Mouse (Mus musculus): ENCODE measurements around the gene Fabp3.

Gene Fabp3

DNA sequence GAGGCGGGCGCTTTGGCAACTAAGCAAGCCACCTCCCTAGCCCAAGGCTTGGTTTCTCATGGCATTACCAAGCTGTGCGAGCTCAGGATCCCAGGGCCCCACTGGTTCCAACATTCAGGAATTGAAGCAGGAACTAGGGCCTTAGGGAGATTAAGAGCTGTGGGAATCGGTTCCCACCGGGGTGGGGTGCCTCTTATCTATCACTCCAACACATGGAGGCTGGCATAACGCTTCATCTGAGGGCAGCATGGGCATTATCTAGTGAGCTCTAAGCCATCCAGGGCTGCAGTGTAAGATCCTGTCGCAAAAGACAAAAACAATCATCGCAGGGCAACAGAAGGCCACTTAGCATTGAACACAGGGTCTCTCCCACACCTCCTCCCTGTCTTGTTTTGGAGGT is 13.9 kb upstream of the Fabp3 start:
- no peak for DNase-seq (ENCODE audit: extremely low read depth, low read depth)

DNA sequence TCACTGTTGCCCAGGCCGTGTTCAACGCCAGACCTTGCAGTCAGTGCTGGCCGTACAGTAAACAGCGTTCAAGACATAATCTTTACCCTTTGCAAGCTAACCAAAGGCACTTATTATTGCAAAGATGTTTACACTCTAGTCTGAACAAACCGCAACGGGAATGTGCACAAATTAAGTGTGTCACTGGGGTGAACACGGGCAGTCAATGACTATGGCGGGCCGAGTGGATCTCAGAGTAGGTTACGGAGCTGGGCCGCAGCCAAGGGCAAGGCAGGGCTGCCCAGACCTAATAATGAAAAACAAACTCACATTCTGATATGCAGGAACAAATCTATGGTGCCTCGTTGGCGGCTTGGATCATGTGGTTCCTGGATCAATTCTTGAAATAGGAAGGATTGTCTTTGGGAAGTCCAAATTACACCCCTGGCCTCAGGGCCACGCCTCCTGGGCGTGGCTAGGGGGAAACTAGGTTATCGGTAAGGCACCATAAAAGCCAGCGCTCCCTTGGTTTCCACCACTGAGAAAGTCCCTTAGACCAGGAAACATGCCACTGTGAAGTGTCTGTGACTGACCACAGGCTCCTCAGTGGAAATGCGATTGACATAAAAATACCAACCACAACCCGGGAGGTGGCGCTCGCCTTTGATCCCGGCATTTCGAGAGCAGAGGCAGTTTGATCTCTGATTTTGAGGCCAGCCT is 13.2 kb upstream of the Fabp3 start:
- DNase-seq (ENCODE audit: extremely low read depth, low read depth): peak; percentile 65

DNA sequence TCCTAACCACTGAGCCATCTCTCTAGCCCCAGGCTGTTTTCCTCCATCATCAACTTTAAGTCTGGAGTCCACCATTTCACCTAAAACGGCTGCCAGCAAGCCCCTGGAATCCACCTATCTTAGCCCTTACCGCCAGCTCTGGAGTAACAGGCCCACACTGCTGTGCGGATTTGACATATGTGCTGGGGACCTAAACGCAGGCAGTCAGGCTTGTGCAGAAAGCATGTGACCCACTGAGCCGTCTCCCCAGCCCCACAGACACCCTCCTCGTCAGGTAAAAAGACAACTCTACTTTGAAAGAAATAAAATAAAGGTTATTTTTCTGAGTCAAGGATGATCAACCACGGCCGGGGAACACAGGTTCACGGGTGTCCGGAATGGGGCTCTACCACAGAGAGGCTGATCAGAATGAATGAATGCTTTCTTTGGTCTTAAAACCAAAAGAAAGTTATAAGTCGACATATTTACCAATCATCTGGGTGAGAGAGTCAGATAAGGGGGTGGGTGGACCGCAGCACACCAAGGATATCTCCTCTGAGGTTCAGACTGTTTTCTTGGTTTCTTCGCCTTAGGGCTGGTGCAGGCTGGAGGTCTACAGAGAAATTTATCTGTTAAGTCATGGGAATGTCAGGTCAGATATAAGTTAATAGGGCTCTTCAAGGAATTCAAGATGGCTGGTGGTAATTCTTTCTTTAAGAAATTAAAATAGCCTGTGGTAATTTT is 12.0 kb upstream of the Fabp3 start:
- DNase-seq (ENCODE audit: extremely low read depth, low read depth): peak; percentile 68

DNA sequence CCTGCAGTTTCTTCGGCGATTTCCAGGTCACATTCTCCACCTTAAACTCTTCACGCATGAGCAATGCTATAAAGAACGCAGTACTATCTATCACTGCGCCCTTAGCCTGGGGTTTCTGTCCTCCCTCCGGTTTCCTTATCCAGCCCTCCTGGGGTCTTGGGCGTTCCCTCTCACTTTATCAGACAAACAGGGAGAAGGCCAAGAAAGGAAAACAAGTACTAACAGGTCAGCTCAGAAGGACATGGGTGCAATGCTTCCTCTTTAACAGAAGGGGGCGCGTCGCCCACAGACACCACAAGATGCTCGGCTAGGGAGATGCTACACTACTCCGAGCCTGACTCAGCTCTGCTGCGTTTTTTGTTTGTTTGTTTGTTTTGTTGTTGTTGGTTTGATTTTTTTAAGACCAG is 11.3 kb upstream of the Fabp3 start:
- DNase-seq (ENCODE audit: extremely low read depth, low read depth): peak; percentile 91

DNA sequence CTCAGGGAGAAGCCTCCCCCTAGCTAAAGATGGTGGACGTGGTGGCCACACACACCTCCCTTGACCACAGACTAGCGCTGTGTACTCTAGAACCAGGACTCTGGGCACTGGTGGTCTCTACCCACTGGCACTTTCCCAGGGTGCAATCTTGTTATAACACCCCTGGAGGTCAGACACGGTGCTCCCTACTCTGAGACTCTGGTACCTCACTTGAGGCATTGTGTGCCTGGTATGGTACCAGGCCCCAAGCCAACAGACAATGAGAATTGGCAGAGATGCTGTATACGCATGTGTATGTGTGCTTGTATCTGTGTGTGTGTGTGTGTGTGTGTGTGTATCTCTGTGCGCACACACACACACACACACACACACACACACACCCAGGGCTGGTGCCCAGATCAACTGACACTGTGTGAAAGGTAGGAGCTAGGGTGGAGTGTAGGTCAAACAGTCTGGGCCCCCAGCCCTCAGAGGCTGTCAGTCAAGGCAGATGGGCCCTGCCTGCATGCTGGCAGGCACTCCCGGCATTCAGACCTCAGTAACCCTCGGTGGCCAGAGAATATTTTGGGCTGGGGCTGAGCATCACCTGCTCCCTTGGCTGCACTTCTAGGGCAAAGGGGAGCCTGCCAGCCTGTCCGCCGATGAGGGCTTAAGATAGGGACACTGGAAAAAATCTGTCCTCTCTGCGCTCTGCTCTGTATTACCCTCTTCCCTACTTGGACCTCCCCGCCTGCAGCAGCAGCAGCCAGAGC is 9.3 kb upstream of the Fabp3 start:
- DNase-seq (ENCODE audit: extremely low read depth, low read depth): no peak

DNA sequence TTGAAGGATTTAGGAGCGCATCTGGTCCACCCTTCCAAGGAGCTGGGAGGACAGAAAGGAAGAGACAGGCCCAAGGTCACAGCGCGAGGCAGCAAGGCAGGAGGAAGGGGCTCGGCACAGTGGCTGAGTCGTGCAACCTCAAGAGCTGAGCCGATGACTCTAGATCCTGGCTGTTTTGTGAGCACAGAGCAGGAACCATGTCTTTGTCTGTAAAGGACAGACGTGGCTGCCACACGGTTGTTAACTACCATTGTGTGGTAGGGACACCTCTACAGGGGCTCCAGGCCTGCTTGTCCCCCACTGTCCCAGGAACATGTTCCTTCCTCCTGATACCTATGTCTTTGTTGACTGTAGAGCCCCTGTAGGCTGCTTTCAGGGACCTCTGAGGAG is 8.8 kb upstream of the Fabp3 start:
- no peak for DNase-seq (ENCODE audit: extremely low read depth, low read depth)

DNA sequence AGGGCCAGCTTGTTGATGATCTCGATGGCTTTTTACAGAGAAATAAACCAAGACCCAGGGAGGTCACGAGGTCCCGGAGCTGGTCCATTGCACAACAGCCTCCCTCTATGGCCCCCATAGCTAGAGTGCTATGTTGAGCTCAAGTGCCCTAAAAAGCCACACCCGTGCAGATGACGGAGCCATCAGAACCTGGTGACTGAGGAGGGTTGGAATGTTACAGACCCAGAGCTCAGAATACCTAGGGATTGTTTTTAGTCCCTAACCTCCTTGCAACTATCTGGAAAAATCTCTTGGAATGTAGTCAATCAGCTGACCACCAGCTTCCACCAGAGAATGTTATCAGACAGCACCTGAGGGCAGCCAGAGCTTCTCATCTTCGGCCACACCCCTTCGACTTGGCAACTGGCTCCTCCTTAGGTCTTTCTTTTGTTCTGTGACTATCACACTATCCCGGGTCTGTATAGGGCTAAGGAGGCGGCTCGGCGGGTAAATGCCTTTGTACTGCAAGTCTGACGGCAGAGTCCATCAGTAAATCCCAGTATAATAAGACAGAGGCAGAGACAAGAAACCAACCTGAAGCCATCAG is 6.0 kb upstream of the Fabp3 start:
- DNase-seq (ENCODE audit: extremely low read depth, low read depth): no peak

DNA sequence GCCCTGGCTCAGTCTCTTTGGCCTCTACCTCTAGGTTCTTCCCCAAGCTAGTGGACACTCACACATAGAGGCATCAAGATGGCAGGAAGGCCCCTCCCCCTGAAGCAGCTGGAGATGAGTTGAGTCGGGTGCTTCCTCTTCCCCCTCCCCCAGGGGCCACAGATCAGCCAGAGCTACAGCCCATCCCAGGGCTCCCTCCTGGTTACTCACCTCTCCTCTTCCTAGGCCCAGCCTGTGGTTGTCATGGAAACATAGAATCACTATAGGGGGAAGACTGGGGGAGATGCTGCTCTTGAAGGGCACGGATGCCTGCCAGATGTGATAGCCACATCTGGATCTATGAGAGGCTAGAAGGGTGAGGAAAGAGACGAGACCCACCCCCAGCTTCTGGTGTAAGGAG is 3.6 kb upstream of the Fabp3 start:
- DNase-seq (ENCODE audit: extremely low read depth, low read depth): no peak

DNA sequence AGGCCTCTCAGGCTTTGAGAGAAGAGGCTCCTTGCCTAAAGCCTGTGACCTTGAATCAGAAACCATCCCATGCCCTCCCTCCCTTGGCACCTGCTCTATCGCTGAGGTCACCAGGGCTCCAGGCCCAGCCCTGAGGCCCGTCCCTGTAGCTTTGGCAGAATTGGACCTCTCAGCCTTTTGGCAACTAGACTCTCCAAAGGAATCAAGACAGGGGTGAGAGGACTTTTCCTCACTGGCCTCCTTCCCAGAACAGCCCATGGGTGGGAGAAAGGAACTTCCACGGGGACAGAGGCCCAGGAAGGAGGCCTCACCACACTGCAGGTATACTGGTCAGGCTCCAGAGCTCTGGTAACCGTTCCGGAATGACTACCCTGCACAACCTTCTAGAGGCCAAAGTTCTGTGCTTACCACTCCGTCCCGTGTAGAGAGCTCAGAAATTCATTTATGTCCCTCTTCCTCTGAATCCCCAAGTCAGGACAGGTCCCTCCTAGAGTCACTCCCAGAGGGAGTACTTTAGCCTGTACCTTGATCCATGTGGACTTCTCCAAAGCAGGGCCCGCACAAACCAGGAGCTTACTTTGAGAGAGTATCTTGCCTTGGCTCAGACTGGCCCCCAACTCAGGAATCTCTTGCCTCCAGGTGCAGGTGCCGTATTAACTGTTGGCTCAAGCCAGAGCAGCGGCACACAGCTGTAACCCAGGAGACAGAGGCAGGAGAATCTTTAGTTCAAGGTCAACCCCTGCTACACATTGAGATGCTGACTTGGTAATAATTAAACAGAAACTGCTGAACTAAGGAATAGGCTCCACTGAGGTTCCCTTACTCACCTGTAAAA is 1.4 kb upstream of the Fabp3 start:
- DNase-seq (ENCODE audit: extremely low read depth, low read depth): no peak

DNA sequence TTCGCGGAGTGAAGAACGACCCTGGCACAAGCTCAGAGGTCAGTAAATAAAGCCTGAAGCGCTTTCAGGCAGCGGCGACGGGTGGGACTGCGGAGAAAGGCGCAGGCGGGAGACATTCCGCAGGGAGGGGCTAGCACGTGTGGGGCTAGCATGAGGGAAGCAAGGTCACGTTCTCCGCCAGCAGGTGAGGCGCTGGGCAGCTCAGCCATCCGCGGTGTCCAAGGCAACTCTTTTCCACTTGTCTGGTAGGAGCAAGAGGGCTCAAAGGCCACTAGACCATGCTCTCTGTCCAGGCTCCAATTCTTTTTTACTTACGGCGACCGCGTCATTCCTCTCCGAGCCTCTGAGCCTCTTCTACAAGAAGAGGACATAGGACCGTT is 554 bp upstream of the Fabp3 start:
- DNase-seq (ENCODE audit: extremely low read depth, low read depth): no peak

DNA sequence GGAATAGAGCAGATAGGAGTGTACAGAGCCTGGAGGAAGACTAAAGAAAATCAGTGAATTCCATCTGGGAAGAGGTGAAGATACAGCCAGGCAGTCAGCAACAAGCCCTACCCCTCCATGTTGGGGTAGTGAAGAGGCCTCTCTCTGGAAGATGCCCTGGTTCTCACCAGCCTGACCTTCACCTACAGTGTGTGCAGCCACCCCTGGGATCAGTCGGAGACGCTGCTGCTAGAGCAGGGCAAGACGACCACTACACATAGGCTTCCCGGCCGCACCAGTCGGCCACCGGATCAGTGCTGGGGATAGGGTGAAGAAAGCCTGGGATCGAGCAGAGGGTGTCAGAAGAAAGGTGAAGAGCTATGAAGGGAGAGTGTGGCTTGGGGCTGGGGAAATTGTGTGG is 859 bp downstream of the Fabp3 start:
- DNase-seq (ENCODE audit: extremely low read depth, low read depth): no peak

DNA sequence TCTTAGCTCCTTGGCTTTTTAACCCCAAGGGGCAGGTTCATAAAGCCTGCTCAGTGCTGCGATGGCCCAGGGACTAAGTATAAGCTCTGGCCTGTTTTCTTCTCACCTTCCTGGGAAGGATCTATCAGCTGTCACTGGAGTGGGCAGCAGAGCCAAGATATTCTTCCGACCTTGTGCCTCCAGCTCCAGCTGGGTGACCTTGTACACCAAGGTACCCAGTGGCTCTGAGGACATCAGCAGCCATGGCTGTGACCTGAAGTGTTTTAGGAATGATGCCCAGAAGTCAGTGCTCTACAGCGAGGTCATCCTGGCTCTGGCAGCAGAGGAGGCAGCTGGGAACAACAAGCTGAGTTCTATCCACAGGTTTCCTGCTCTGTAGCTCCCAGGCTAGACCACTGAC is 4.1 kb downstream of the Fabp3 start:
- DNase-seq (ENCODE audit: extremely low read depth, low read depth): no peak

DNA sequence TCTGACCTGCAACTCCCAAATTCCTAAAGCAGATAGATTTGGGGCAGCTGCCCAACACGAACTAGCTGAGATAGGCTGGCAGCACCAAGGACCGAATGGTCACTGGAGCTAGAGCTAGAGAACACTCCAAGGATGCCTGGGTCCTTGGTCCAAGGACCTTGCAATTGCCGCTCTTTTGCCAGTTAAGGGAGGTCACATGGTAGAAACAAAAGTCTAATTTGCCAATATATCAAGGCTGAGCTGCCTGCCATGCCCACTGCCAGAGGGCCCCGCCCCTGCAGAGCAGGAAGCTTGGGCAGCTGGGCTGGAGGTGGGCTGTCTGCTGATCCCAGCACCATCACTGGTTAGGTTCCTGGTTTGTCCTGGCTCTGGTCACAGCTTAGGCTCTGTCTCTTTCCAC is 5.2 kb downstream of the Fabp3 start:
- no peak for DNase-seq (ENCODE audit: extremely low read depth, low read depth)

DNA sequence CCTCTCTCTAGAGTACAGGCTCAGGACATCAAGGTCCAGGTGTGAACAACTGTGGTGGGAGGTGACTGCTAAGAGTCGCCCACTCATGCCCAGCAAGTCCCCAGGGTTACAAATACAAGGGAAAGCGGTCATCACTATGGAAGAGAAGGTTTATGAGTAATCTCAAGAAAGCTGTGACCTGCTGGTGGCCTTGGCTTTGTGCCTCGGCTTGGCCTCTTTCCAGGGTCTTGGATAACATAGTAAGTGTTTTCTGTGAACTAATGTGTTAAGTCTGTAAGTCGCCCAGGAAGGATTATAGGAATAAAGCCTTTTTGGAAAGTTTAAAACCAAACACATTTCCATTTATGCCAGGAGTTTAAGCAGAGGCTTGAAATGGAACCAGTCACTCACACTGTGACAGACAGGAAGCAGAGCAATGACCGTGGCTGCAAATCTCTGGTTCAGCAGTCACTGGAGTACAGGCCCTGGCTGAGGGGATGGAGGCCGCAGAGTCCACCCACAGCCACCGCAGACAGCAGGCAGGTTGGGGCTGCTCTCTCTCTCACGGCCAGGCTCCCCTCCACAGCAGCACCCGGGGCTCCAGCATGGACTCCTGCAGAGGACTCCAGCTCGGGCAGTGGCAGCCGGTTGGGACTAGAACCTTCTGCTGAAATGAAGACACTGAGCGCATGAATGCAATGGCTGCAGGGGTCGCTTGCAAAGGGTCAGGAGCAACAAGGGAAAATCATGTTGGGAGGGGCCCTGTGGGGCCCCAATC is 7.6 kb downstream of the Fabp3 start:
- no peak for DNase-seq (ENCODE audit: extremely low read depth, low read depth)

DNA sequence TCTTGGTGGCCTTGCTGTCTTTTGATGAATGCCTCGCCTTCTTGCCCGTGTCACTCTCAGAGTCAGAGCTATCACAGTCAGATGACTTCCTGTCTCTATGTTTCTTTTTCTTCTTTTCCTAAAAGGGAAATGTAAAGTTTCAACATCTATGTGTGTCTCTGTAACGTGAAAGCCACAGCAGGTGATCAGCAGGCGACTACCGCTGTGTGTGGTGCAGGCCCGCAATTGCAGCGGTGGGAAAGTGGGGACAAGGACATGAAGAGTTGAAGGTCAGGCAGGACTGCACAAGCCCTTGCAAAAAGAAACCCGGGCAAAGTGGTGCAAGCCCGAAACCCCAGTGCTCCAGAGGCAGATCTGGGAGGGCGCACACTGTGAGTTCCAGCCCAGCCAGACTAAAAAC is 8.3 kb downstream of the Fabp3 start:
- no peak for DNase-seq (ENCODE audit: extremely low read depth, low read depth)

DNA sequence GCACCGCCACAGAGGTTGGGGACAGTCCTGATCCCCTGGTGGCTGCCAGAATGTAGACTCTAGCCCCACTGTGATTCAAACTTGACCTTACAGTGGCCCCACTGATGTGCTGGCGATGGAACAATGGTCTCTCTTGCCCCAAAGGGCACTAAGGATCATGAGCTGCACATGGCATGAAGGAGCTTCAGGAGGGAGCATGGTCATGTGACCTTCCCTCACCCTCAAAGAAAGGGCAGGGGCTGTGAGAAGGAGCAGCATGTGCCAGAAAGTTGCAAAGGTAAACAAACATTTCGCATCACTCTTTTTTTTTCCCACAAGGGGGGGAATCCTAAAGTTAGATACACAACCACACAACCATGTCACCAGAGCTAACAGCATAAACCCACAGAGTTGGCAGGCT is 9.7 kb downstream of the Fabp3 start:
- no peak for DNase-seq (ENCODE audit: extremely low read depth, low read depth)

DNA sequence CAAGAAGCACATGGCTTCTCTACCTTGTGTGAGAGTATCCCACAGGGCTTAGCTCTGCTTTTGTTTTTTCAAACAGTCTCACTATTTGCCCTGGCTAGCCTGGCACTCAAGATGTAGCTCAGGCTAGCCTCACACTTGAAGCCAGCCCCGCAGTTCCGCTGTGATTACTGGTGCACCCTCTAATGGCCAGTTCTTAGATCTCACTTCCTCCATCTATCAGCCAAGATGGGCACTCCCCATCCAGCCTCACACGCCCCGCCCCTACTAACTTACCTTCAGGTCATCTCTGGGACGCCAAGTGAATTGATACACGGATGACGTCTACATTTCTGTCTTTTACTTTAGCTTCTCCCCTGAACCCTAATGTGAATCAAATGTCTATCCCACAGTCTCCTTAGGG is 11.2 kb downstream of the Fabp3 start:
- DNase-seq (ENCODE audit: extremely low read depth, low read depth): no peak

DNA sequence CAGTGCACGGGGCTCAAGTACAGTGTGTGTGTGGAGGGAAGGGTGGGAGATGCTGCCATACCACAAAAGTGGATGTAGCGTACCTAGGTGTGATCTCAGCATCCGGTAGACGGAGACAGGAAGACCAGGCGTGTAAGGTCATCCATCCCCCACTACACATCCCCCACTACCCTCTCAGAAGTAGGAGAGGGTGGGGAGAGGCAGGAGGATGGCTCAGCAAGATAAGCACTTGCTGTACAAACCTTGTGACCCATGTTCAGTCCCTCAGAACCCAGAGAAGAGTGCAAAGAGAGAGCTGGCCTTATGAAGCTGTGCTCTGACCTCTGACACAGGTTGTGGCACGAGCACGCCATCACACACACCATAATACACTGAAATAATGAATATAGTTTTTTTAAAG is 13.2 kb downstream of the Fabp3 start:
- DNase-seq (ENCODE audit: extremely low read depth, low read depth): no peak

DNA sequence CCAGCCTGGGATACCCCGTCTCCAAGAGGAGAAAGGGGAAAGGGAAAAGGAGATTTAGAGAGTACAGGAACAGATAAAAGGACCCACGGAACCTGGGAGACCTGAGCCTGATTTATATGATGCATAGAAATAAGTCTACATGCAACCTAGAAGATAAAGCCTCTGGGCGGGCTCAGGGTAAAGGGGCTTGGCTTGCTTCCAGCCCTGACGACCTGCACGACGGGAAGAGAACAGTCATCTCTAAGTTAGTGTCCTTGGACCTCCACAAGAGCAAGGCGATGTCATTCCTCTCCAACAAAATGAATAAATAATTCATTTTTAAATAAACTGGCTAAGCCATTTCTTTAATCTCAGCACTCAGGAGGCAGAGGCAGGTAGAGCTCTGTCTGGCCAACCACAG is 14.2 kb downstream of the Fabp3 start:
- no peak for DNase-seq (ENCODE audit: extremely low read depth, low read depth)

DNA sequence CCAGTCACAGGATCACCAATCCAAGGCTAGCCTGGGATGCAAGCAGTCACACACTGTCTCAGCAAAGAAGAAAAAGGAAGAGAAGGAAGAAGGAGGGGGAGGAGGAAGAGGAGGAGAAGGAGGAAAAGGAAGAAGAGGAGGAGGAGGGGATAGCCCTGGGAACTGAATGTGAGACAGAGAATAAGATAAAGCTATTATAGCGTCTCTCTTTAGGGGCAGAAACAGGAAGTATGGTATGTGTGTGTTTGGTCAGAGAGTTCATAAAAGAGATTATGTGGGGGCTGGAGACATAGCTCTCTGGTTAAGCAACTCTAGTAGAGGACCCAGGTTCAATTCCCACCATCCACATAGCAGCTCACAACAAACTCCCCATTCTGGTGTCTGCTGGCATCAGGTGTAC is 14.8 kb downstream of the Fabp3 start:
- DNase-seq (ENCODE audit: extremely low read depth, low read depth): peak; percentile 30

DNA sequence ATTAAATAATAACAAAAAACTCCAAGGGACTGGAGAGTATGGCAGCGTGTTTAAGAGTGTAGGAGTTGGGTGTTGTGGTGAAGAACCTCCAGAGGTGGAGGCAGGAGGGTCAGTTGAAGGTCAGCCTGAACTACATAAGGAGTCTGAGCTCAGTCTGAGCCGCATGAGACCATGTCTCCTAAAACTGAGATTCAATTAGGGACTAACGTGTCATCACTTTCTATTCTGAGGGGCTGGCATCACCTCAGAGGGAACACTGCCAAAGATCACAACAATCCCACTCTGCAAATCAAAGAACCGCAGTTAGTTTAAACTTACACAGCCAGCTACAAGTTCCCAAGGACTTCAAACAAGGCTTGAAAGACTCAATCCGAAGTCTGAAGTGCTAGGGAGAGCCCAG is 15.2 kb downstream of the Fabp3 start:
- DNase-seq (ENCODE audit: extremely low read depth, low read depth): no peak
